Mouse (Mus musculus) gastrocnemius, postnatal 36 days (tissue): ENCODE measurements around the gene Iqgap3. TPM values are rescaled to one million over a fixed set of nuclear protein-coding genes. Genes with fewer than 3 reads are reported as not detected.
A peak's percentile ranks its signal among the peaks of the same experiment; 100 is the strongest.

ENCODE experiments used
- DNase-seq, 2 experiments: peaks; one replicate each; pipeline ENCODE4 v3.0.0; 2022
- intact Hi-C: fragments of 180-260 bp; cut with DNase I; formaldehyde crosslinking; loops from one replicate; pipeline ENCODE4 v1.15.1; 2025
- total RNA-seq, 2 experiments: library from RNA; stranded (reverse); gene quantifications; 2 replicates each; pipeline ENCODE4 v1.2.3; 2021

The Iqgap3 gene
- total RNA-seq, 2 experiments from 2014 or later = 0.64 TPM

DNA sequence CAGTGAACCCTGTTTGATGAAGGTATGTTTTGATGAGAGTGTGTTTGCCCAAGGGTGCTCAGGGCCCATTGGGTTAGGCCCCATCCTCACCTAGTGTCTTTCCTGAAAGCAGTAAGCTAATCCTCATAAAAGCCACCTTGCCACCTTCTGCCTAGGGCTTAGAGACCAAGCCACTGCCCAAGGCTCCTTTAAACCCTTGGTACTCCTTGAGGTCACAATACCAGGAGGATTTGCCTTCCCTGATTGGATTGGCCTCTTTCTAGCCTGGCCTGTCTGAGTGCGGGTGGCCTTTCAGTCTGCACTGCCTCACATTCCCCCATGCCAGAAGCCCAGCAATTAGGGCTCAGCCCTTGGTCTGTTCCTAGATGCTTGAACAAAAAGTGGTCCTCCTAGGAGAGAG is 66.1 kb downstream of the Iqgap3 start:
- intact Hi-C loops = no loop called here
- no peak for DNase-seq

DNA sequence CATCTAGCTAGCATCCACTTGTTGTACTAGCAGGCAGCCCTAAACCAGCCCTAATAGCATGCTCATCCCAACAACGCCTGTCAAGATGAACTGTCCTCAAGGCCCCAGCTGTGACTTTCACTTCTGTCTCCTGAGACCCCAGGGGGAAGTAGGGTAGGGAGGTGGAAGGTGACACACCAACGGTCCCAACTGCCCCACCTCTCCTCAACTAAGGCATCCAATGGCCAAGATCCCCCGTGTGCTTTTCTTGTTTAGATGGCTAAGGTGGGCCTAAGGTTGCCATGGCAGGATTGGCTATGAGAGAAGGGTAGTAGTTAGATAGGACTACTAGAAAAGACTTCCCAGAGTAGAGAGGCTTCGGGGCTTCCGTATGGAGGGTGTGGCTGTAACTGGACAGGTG is 66.6 kb downstream of the Iqgap3 start:
- intact Hi-C loops = no loop called here

DNA sequence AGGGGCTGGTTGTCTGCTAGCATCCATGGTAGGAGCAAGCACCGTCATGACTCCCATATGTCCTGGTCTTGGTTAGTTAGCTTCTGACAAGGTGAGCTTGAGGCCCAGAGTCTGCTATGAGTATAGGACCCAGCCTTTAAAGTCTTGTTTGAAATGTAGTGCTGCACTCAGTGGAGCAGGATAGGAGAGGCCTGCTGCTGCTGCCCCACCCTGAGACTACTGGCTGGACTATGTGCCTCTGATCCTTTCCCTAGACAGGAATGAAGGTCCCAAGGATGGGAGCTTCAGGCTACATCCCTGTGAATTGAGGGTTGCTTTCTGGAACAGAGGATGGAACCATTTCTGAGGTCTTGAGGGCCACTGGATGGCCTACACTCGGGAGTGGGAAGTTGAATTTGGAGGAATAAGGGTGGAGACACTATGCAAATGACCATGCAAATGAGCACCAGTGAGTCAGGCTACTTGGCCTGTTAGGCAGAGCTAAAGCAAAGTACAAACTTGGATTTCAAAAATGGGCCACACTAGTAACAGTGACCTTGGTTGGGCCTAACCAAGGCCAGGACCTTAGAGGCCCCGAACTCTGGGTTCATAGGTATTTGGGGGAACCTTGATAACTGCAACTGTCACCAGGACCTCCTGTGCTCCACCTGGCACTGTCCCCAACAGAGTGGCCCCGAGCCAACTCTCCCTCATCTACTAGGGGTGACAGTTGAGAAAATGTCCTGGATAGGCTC is 67.2 kb downstream of the Iqgap3 start:
- intact Hi-C loops = no loop called here
- peak; percentile 58 to 60 for DNase-seq

More for the DNA sequence above, 66.6 kb downstream of the Iqgap3 start:
- no peak for DNase-seq

DNA sequence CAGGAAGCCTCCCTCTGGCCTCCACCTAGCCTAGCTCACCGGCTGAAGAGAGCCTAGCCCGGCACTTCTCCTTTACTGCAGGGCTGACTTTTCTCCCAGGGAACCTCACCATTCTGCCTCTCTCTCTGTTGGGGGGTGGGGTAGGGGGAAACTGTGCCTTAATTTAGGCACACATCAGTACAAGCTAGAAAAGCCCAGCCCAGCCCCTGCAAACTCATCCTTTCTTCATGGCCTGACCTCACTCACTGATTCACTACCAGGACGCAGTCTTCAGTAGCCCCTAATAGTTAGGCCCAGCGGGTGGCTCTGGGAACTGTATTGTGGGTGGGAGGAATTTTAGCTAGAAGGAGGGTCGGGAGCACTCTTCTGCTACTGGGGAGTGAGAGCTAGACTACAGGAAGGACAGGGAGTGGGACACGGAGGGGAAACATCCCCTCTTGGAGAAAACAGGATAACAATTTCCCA is 67.8 kb downstream of the Iqgap3 start:
- intact Hi-C loops = no loop called here
- DNase-seq = no peak

DNA sequence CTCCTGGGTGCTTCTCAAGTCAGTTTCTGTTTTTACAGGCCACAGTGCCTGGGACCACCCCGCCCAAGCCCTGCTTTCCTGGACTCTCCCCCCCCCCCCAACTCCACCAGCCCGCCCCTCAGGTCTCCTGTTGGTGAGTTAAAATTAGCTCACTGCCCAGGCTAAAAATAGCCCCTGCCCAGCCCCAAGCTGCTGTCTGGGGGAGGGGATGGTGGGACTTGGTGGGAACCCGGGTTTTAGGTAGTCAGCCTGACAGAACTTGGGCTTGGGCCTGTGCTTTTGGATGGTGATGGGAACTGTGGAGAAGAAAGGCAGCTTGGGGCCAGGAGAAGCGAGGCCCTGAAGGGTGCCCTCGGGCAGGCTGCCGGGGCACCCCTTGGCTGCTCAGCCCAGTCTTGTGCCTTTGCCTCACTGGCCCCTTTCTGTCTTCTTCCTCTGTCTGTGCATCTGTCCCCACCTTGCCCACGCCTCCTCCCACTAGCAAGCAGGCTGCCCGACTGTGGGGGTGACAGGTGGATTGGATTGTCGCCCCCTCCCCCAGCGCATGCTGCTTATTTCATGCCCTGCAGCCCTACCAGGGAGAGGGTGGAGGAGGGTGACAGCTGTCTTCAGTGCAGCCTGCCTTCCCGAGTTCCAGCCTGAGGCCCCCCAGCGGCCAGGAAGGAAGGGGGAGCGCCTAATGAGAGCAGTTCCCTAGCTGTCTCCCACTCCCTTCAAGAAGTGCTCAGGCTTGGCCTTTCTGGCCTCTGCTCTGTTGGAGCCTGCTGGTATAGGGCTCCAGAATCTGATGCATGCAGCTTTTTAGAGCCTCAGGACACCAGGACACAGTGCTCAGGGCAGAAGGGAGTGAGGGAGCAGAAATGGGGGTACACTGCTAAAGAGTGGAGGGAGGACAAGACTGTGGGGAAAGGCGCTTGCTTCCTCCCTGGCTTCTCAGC is 68.6 kb downstream of the Iqgap3 start:
- intact Hi-C loops = no loop called here

DNA sequence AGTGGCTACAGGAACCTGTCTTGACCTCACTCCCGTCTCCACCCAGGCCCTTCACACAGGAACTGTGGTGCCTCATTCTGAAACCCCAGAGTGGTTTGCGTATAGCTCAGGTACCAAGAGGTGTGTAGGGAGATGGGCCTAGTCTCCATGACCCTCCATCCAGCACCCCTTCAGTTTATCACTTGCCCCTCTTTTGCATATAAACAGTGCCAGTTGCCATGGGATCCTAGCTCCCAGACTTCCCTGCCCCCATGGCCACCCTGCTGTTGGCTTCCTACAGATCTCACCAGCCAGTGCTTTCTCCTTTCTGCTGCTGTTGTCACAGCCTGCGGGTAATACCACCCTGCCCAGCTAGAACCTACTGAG is 69.2 kb downstream of the Iqgap3 start:
- intact Hi-C loops = no loop called here
- no peak for DNase-seq

More for the DNA sequence above, 68.6 kb downstream of the Iqgap3 start:
- peak; percentile 50 to 52 for DNase-seq

DNA sequence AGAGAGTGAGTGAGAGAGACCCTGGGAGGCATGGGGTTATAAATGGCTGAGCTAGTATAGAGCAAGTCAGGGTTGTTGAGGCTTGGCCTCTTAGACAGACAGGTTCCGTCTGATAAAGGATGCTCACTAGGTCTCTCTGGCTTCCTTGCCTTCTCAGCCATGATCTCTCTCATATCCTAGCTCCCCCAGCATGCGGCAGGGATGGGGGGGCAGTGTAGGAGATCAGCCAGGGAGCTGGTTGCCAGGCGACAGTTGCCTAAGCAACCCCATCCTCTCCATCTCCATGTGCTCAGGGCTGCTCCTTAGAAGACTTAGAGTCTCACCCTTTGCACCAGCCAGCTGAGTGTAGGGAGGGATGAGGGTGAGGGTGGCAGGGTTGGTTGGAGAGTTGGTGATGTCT is 70.3 kb downstream of the Iqgap3 start:
- intact Hi-C loops = no loop called here
- DNase-seq = no peak

DNA sequence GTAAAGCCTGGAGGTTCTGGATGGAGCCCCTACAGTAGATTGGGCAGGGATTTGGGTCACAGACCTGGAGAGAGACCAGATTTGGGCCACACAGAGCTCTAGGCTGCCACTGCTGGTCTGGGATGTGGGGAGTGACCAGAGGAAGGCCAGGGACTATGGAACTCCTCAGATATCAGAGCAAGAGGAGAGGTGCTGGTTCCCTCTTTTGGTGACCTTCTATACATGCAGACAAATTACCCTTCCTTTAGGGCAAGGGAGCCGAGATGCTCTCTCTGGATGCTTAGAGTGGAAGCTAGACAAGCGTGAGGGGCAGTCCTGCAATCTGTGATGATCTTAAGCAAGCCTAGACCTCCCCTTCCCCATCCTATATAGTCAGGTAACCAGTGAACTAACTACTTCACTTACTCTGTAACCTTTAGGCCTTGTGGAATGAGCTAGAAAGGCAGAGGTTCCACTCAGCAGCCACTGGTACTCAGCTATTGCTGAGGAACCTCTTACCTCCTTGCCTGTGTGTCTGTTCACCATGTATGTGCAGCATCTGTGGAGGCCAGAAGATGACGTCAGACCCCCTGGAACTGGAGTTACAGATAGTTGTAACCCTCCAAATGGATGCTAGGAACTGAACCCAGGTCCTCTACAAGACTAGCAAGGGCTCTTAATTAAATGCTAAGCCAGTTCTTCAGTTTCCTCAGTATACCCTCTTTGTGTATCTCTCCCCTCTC is 71.7 kb downstream of the Iqgap3 start:
- intact Hi-C loops = no loop called here
- DNase-seq = no peak

DNA sequence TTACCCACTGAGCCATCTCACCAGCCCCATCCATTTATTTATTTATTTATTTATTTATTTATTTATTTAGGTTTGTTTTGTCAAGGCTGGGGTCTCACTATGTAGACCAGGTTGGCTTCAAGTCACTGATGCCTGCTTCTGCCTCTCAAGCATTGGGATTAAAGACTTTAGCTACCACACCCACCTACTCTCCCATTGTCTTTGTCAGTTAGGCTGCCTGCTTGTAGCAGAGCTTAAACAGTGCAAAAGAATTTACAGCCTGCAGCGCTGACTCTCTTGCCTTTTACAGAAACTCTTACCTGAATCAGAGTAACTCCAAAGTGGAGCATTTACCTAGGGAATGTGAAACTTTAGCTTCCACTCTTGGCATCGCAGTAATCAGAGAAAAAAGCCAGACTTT is 72.5 kb downstream of the Iqgap3 start:
- intact Hi-C loops = no loop called here
- DNase-seq = no peak

DNA sequence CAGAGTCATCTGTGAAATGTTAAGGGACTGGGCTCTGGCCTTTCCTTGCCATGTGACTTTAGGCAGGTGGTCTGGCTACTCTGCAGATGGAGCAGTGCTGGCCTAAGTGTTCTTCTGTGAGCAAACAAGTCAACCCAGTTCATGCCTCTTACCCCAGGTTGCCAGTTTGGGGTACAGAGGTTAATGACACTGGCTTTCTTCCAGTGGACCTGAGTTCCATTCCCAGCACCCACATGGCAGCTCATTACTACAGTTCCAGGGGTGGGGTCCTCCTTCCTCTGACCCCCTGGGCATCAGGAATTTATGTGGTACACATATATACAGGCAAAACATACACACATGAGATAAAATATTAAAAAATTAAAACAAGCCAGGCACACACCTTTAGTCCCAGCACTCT is 75.0 kb downstream of the Iqgap3 start:
- no peak for DNase-seq
- intact Hi-C loops = no loop called here

DNA sequence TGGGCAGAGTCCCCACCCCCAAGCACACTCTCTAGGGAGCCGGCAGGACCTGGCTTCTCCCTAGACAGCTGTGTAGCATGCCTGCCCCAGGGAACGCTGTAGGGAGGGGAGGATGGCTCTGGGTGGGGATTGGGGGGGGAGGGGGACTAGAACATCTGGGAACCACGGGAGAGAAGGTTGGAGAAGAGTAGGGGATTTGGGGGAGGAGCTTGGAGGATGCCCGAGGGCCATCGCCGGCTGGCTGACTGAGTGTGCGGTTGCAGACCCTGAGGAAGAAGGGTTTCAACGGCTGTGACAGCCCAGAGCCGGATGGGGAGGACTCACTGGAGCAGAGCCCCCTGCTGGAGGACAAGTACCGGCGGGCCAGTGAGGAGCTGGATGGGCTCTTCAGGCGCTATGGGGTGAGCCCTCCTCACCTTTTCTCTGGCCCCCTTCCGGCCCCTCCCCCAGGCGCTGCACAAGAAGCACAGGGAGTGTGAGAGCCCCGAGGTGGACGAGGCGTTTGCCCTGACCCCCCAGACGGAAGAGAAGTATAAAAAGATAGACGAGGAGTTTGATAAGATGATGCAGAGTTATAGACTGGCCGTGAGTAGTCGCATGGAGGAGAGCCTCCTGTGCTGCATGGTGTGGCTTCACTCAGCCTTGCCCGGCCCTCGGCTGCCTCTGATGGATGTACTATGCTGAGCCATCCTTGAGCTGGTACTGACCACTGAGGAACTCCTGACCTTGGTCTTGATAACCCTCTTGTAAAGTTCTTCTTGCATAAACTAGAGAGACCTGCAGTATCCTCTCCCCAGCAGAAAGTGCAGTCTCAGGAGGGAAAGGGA is 76.2 kb downstream of the Iqgap3 start:
- DNase-seq = no peak
- intact Hi-C loops = no loop called here

DNA sequence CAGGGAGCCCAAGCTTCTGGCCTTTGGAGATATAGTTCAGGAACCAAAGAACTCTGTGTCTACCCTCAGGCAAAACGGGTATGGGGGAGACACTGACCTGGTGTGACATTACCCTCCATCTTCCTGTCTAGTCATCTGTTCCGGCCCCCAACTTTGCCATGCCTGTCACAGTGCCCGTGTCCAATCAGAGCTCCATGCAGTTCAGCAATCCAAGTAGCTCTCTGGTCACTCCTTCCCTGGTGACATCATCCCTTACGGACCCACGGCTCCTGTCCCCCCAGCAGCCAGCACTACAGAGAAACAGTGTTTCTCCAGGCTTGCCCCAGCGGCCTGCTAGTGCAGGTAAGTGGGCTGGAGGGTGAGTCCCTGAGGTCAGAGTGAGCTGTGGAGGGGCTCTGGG is 77.2 kb downstream of the Iqgap3 start:
- no peak for DNase-seq
- intact Hi-C loops = no loop called here

DNA sequence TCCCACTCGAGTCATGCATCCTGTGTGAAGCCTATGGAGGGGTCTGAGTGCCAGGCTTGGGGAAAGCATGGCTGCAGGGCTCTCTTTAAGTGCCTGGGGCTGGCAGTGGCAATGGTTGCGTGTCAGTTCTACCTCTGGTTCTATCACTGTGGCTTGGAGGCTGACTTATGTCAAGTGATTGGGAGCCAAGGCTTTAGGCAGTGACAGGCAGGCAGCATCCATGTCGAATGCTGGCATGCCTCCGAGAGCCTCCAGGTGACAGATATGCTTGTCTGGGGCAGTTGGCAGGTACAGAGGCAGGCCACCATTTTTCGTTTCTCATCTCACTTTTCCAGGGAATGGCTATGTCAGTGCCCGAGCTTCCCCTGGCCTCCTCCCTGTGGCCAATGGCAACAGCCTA is 79.1 kb downstream of the Iqgap3 start:
- no peak for DNase-seq
- intact Hi-C loops = no loop called here

DNA sequence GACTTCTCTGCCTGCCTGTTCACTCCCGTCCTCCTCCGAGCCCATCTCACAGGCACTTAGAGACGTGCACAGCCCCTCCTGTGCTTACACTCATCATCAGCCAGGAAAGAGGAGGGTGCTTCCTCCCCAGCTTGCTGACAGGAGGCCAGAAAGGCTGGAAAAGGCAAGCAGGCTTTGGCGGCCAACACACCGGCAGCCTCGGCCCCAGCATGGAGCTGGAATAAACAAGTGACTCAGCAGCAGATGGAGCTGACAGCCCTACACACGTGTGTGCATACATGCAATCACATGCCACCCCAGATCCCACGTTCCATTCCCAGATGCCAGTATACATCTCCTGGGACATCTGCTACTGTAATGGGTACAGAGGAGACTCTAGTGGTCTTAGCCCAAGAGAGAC is 80.5 kb downstream of the Iqgap3 start:
- DNase-seq = peak; percentile 62 to 71
- intact Hi-C loops = no loop called here

DNA sequence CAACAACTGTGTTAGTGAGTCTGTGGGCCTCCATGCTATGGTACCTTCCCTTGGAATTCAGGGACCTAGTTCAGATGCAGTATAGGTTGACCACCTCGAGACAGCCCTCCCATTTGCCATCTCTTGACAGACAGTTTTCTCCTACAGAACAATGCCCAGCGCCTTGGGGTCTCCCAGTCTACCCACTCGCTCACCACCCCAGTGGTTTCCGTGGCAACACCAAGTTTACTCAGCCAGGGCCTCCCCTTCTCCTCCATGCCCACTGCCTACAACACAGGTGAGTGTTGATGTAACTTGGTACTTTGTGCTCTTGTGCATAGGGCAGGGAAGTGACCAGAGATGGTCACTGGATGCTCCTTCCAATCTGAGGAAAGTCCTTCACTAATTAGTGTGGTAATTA is 81.0 kb downstream of the Iqgap3 start:
- DNase-seq = no peak
- intact Hi-C loops = no loop called here

DNA sequence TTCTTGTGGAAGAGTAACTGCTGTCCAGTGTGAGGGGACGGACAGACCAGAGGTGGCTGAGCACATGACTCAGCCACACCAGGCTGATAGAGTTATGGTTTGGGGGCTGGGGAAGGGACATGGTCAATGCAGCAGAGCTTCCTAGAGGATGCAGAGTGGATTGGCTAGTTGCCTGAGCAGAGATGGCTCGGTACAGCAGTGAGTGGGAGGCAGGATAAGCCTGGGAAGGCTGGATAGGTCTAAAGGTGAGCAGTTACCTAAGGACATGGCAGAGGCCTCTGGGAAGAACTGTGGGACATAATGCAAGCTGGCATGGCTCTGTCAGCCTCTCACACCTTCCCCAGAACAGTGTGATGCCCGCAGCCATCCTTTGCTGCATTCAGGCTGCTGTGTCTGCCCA is 82.1 kb downstream of the Iqgap3 start:
- no peak for DNase-seq
- intact Hi-C loops = no loop called here

DNA sequence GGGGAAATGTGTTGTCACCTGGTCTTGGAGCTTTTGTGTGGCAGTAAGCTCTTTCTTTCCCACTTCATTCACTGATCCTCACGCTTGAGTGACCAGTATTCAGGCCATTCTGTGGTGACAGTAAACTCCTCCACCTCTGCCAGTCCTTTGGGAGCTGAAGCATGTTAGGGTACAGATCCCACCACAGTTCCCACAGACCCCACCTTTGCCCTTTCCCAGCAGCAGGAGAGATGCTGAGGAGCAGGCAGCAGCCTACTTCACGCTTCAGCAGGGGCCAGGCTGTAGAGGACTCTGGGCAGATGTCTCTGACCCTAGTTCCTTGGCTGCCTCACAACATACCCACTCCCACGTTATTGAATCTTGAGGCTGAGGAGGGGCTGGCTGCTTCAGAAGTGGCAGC is 82.5 kb downstream of the Iqgap3 start:
- intact Hi-C loops = no loop called here
- DNase-seq = no peak

DNA sequence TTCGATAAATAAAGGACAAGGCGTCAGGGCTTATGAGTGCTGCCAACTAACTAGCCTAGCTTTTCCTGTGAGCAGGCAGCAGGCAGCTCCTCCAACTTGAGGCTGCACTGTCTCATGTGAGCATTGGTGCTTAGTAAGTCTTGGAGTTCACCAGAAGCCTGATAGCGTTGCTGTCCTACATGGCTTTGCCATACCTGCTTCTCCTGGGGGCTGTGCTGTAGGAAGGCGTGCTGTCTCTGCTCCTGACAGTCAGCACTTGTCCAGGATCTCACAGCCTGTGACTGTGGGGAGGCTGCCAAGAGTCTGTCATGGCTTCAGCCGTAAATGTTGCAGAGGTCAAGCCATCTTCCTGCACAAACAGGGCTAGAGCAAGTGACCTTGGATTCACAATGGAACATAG is 84.3 kb downstream of the Iqgap3 start:
- intact Hi-C loops = no loop called here
- DNase-seq = no peak

DNA sequence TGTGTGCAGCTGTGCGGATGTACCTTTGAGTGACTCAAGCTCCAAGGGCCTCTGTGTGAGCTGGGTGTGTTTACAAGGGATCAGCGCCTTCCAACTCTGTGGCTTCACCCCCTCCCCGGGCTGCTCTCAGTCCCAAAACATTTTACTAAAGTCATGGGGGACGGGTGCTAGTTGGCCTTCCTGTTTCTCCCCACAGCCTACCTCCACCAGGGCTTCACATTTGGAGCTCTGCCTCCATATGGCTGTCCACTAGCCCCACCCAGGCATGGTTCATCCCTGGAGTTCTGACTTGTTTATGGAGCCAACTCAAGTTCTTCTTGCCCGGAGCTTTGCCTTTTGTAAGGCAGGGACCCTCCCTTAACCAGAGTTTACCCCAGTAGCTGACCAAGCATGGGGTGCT is 88.6 kb downstream of the Iqgap3 start:
- intact Hi-C loops = no loop called here

More for the DNA sequence above, 88.6 kb downstream of the Iqgap3 start:
- no peak for DNase-seq
